Mouse (Mus musculus) ES-Bruce4 (cell line): Measurements from ENCODE around the gene Atp13a2.

ENCODE experiments used
- CTCF ChIP-seq: IDR thresholded peaks from one replicate; pipeline ENCODE4 v1.8.1; 2011; ENCODE audit warnings: low read depth, low read length
- EP300 ChIP-seq: IDR thresholded peaks from 2 replicates; pipeline ENCODE4 v1.6.1; 2011; ENCODE audit warnings: low read depth, low read length; ENCODE audit not compliant: insufficient read depth
- POLR2A ChIP-seq: IDR thresholded peaks from one replicate; pipeline ENCODE4 v1.8.1; 2011; ENCODE audit warnings: low read length; ENCODE audit not compliant: insufficient read depth

- TF ChIP-seq CTCF = no peak
- TF ChIP-seq POLR2A = no peak
- TF ChIP-seq EP300 = no peak
Measured at GRCm38 (mm10) chr4:141024992-141025391, 38.3 kb downstream of the Atp13a2 start.
